Mouse (Mus musculus): ENCODE data around the gene Pfdn2. TPM values are rescaled to one million over a fixed set of nuclear protein-coding genes. Genes with fewer than 3 reads are reported as not detected.

Gene Pfdn2
- polyA plus RNA-seq, 1 experiment from 2014 or later, result 119 TPM

- H3K4me3 ChIP-seq (ENCODE audit: inconsistent target), result no peak overlapping the region
- H3K79me2 ChIP-seq (ENCODE audit: inconsistent target), result peaks cover 39% of the 10 kb centered on the region
- 98% methylated on average over 5 of the region's 5 CpGs for WGBS (ENCODE audit: missing documents)
- peaks cover 60% of the 10 kb centered on the region for H3K36me3 ChIP-seq (ENCODE audit: inconsistent target)
- H3K27ac ChIP-seq, result no peak overlapping the region
Observed at GRCm38 (mm10) chr1:171407263-171407662, 61.8 kb downstream of the Pfdn2 start.

Other genes with a start within 250 kb of the Pfdn2 start
- 4.2 to 31.6 TPM (median 7.6 TPM) in 3 replicates for gene Cfap126, start 231.8 kb upstream of the Pfdn2 start, polyA plus RNA-seq (2018)
- 81.5 to 101 TPM (median 100 TPM) in 3 replicates for gene Sdhc, start 195.1 kb upstream of the Pfdn2 start, polyA plus RNA-seq (2018)
- 0.25 TPM in 1 of 3 replicates, not detected in the others for gene Mpz, start 195.0 kb upstream of the Pfdn2 start, polyA plus RNA-seq (2018)
- 46.6 to 83.8 TPM (median 63.3 TPM) in 3 replicates for gene Pcp4l1, start 149.4 kb upstream of the Pfdn2 start, polyA plus RNA-seq (2018)
- 0.13 TPM in 1 of 3 replicates, not detected in the others for gene Nr1i3, start 131.7 kb upstream of the Pfdn2 start, polyA plus RNA-seq (2018)
- gene Tomm40l, start 123.2 kb upstream of the Pfdn2 start, polyA plus RNA-seq (2018), result 13.6 to 38.3 TPM (median 28.2 TPM) in 3 replicates
- gene Apoa2, start 120.6 kb upstream of the Pfdn2 start, polyA plus RNA-seq (2018), result 1.1 TPM in 1 of 3 replicates, not detected in the others
- 1,664 to 2,638 TPM (median 2,193 TPM) in 3 replicates for gene Fcer1g, start 111.3 kb upstream of the Pfdn2 start, polyA plus RNA-seq (2018)
- gene Adamts4, start 95.2 kb upstream of the Pfdn2 start, polyA plus RNA-seq (2018), result 0.04 TPM in 1 of 3 replicates, not detected in the others
- gene Ndufs2, start 94.3 kb upstream of the Pfdn2 start, polyA plus RNA-seq (2018), result 84.3 to 125 TPM (median 122 TPM) in 3 replicates
- gene B4galt3, start 75.3 kb upstream of the Pfdn2 start, polyA plus RNA-seq (2018), result 10.2 to 16.8 TPM (median 14.2 TPM) in 3 replicates
- gene Ppox, start 64.5 kb upstream of the Pfdn2 start, polyA plus RNA-seq (2018), result 8.6 to 27.3 TPM (median 12.1 TPM) in 3 replicates
- gene Usp21, start 57.7 kb upstream of the Pfdn2 start, polyA plus RNA-seq (2018), result 17.1 to 34.6 TPM (median 21.1 TPM) in 3 replicates
- gene Ufc1, start 50.6 kb upstream of the Pfdn2 start, polyA plus RNA-seq (2018), result 67.0 to 116 TPM (median 112 TPM) in 3 replicates
- 21.4 to 35.4 TPM (median 21.9 TPM) in 3 replicates for gene Dedd, start 16.5 kb upstream of the Pfdn2 start, polyA plus RNA-seq (2018)
- 17.3 to 23.1 TPM (median 22.3 TPM) in 3 replicates for gene Nit1, start within 50 bp of the Pfdn2 start, polyA plus RNA-seq (2018)
- gene Klhdc9, start 15.1 kb downstream of the Pfdn2 start, polyA plus RNA-seq (2018), result 0.11 TPM in 1 of 3 replicates, not detected in the others
- 14.3 to 25.8 TPM (median 18.7 TPM) in 3 replicates for gene Nectin4, start 24.4 kb downstream of the Pfdn2 start, polyA plus RNA-seq (2018)
- 119 to 178 TPM (median 125 TPM) in 3 replicates for gene Arhgap30, start 43.3 kb downstream of the Pfdn2 start, polyA plus RNA-seq (2018)
- 32.8 to 94.5 TPM (median 36.5 TPM) in 3 replicates for gene Usf1, start 65.6 kb downstream of the Pfdn2 start, polyA plus RNA-seq (2018)
- gene Tstd1, start 73.2 kb downstream of the Pfdn2 start, polyA plus RNA-seq (2018), result 1.3 TPM in 1 of 3 replicates, not detected in the others
- 0.39 to 1.7 TPM (median 0.56 TPM) in 3 replicates for gene F11r, start 91.9 kb downstream of the Pfdn2 start, polyA plus RNA-seq (2018)
- gene Alyref2, start 157.8 kb downstream of the Pfdn2 start, polyA plus RNA-seq (2018), result 6.9 to 8.0 TPM (median 7.2 TPM) in 3 replicates
- gene Itln1, start 189.6 kb downstream of the Pfdn2 start, polyA plus RNA-seq (2018), result not detected in 3 replicates
- gene Cd244a, start 213.5 kb downstream of the Pfdn2 start, polyA plus RNA-seq (2018), result 2.6 to 6.3 TPM (median 2.7 TPM) in 3 replicates

Measured in macrophage (primary cell).